Mouse (Mus musculus): ENCODE results near the gene Zfp978.
"Not testable (repeated sequence)": the region's sequence is repeated elsewhere in the genome, so short reads cannot be mapped to it uniquely, and the experiment has no call there.

The Zfp978 gene

DNA sequence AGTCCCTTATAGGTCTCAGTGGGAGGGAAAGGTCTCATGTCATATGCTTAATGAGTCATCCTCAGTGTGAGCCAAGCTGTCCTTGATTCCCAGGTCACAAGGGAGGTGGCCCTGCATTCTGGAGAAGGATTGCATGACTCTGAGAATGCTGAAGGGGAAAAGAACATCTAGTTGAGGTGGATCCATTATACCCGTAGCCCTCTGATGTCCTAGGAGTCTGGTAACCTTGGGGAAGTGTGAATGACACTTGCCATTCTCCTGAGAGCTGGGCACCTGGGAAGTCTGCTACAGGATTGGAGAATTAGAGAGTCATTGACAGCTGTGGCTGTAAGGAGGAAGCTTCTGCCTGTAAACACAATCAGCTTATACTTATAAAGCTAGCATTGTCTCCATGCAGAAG, 55.3 kb downstream of the Zfp978 start:
- not testable (repeated sequence) for DNase-seq

DNA sequence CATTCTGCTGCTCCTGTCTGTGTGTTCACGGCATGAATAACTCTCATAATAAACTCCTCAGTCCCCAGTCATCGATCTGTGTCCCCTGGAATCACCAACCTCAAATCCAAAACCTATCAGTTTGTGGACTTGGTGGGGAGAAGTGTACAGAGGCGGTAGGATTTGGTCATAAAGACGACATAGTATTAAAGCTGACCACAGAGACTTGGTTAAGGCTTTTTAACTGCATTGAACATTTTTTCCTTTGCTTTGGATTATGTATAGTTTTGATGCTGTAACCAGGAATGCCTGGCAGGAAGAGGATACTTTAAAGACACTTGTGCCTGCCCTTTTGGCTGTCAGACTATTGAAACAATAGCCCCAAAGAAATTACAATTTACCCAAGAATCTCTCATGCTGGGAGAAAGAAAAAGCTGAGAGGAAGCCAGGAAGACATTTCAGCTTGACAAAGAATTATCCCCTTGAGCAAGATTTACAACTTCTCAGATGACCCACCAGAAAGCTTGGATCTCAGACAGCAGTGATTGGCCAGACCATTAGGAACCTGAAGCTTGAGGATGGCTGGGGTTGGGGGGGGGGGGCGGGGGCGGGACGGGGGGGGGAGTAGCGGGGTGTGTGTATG, 56.2 kb downstream of the Zfp978 start:
- DNase-seq = no peak

GRCm38 (mm10) chr4:147417921-147418320, 56.8 kb downstream of the Zfp978 start:
- no peak for DNase-seq

DNA sequence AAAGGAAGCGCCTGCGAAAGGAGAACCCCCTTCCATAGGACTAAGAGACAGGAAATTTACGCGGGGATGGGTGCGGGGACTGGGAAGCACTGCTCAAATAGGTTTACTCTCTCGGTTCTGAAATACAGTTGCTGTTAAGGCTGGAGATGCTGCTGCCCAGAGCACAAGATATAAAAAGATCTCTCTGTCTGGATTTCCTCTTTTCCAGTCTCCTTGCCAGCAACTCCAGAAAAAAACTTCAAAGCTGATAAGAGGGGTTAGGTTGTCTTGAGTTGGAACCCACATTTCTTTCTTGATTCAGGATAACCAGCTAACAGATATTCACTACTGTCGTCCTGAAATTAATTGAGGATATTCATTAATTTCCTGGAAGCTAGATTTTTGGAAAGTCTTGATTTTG, 57.2 kb downstream of the Zfp978 start:
- DNase-seq = not testable (repeated sequence)

GRCm38 (mm10) chr4:147419190-147419589, 58.1 kb downstream of the Zfp978 start:
- not testable (repeated sequence) for DNase-seq

GRCm38 (mm10) chr4:147419756-147420590, 58.9 kb downstream of the Zfp978 start:
- not testable (repeated sequence) for DNase-seq

GRCm38 (mm10) chr4:147420794-147421193, 59.7 kb downstream of the Zfp978 start:
- DNase-seq = no peak

DNA sequence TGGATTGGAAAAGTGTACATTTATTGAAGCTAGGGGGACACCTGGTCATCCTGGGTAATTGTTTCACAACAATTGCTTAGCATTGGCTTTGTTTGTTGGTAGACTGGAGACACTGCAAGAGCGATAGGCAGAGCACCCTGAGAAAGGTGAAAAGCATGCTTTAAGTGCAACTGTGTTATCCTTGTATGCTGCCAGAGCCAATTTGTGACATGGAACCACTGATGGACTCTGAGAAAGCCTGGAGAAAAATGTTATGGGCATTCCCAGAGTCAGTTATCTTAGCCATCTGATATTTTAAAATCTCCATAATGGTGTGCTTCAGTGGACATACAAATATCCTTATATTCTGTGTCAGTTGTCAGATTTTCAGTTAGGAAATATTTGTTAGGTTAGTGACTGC, 60.2 kb downstream of the Zfp978 start:
- DNase-seq = not testable (repeated sequence)

GRCm38 (mm10) chr4:147423140-147423539, 62.0 kb downstream of the Zfp978 start:
- DNase-seq = no peak

DNA sequence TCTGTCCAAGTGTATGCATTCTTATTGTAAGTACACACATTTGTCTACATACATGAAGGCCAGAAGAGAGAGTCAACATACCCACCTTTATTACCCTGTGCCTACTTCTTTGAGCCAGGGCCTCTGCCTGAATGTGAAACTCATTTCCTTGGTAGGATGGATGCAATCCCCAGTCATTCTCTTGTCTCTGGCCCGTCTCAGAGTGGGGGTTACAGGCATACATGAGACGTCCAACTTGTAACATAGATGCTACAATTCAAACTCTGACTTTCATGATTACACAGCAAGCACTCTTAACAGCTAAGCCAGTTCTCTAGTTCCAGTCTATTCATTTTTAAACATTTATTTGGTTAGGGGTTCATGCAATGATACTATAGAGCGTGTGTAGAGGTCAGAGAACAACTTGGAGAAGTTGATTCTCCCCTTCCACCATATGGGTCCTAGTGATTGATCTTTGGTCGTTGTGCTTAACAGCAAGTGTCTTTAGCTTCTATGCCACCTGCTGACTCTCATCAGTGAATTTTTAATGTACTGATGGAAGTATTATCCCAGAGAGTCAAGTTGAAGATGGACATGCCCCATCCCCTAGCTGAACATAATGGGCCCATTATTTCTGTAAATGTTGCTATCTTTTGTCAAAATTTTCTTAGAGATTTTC, 62.7 kb downstream of the Zfp978 start:
- DNase-seq = no peak

DNA sequence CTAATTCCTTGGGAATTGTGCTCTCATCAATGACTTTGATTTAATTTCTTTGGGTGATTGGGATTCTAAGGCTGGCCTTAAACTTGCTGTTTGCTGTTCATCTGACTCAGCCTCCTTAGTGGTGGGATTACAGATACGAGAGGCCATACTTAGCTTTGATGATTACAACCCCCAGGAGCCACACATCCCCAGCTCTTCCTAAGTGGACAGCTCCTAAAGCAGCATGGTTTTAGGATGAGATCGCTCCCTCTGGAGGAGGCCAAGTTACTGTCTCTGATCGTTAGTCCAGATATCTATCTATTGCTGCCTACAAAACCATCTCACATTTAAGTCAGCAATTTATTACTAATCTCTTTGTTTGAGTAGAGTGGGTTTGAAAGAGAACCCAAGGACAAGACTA, 63.3 kb downstream of the Zfp978 start:
- not testable (repeated sequence) for DNase-seq

- peak in 1 of 2 experiments; percentile 35 for DNase-seq
Observed at GRCm38 (mm10) chr4:147425615-147426347, 64.7 kb downstream of the Zfp978 start.

DNA sequence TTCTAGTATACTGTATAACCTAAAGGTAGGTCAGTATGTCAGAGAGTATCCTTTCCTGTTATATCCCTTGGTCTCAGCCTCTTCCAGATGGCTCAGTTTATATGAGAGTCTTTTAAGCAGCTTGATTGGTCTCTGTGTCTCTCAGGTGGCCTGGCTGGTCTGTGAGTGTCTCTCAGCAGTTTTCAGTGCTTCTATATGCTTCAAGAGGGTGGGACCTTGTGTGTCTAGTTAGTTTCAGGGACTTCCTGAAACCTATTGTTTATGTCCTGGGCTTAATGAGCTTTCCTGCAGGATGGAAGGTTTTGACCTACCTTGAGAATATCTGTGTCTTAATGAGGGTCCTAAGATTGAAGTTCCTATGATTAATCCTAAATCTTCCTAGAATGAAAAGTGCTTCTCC, 69.5 kb downstream of the Zfp978 start:
- DNase-seq = no peak

DNA sequence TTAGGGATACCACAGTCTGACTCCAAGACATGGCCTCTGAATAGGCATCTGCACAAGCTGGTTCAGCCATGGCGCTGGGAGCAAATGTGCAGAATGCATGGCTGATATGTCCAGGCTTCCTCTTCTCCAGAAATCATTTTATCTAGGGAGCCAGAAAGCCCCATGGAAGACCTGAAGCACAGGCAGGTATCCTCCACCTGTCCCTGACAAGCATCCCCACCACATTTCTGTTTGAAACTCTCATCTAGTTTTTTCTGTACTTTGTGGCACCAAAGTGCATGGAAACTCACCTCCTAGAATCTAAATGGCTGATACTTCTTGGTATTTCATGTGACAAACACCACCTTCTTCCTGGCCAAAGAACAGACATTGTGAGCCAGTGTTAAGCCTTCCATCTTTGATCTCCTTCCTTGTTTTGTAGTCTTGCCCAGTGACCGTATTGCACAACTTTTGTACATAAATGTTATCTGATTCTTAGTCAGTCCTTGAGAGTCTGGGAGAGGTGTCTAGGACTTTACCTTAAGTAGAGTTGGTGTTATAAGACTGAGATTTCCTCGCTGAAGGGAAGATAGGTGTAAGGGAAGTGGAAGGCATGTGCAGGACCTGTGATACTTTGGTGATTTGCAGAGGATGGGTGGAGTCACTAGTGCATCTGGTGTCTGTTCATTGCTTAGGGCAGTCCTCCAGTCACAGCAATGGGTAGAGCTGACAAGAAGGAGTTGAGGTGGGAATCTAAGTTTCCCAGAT, 70.8 kb downstream of the Zfp978 start:
- not testable (repeated sequence) for DNase-seq

DNA sequence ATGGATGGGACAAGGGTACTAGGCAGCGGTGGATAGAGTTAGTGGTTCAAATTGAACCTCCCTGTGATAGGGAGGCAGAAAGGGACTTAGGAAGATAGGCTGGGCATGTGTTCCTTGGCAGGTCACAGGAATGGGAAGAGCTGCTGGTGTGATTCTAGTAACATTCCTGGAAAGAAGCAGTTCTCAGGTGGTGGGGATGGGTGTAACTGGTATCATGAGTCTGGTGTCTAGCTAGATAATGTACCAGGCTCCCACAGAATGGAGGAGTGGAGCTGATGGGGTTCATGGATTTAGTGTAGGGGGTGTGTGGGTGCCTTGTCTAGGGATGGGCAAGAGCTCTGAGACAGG, 71.3 kb downstream of the Zfp978 start:
- no peak for DNase-seq

DNA sequence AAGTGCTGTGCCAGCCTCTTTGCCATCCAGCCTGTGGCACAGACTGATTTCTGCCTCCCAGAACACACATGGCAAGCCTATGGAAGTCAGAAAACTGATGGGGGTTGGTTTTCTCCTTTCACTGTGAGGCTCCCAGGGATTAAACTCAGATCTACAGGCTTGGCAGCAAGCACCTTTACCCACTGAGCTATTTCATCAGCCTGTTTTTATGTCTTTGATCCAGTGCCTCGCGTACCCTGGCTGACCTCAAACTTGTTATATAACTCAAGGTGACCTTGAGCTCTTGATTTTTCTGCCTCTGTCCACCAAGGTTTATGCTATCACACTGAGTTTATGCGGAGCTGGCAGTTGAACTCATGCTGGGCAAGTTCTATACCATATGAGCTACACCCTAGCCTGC, 71.9 kb downstream of the Zfp978 start:
- no peak for DNase-seq

- no peak for DNase-seq
Observed at GRCm38 (mm10) chr4:147433874-147434273, 72.8 kb downstream of the Zfp978 start.
